Mouse (Mus musculus): ENCODE measurements around the gene Tmprss12. TPM values are rescaled to one million over a fixed set of nuclear protein-coding genes. Genes with fewer than 3 reads are reported as not detected.

The Tmprss12 gene
- not detected in 2 replicates for polyA plus RNA-seq (2015; fragmentation: Nextera tagmentation; extraction: Ambion mirVana)

DNA sequence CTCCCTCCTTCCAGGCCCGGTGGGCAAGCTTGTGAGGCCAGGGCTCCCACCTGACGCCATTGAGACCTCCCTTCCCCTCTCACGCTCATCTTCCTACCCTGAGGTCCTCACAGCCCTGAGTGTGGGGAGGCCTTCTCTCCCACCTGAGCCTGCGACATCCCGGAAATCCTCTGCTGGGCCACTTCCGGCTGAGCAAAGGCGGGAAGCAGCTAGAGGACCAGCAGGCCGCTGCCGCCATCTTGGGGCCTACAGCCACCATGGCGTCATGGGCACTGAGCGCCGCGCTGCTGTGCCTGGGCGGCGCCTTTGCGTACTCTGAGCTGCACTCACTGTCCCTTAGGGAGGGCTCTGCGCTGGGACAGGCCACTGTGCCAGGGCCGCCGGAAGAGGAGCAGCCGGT lies at the start of gene Tmprss12:
Tmprss12 (plus strand) TSS at position 212 of the 400 bp plus-strand sequence.
- no peaks in the 10 kb centered on the region for H3K4me1 ChIP-seq (ENCODE audit: control insufficient read depth, insufficient read depth, low read length)
- H3K9ac ChIP-seq (ENCODE audit: low read depth, low read length): no peak within 1 kb of the TSS
- H3K4me3 ChIP-seq (ENCODE audit: low read length): no peak within 1 kb of the TSS
- 96% methylated on average over 20 of the region's 20 CpGs for WGBS
- no peak within 1 kb of the TSS for H3K4me2 ChIP-seq (ENCODE audit: low read depth, low read length)
- no peaks in the 10 kb centered on the region for H3K36me3 ChIP-seq (ENCODE audit: control insufficient read depth, insufficient read depth, low read length)
- H3K9me3 ChIP-seq (ENCODE audit: control insufficient read depth, low read length): no peaks in the 10 kb centered on the region
- H3K27ac ChIP-seq (ENCODE audit: low read length): no peak within 1 kb of the TSS
- no peak for ATAC-seq
- no peaks in the 10 kb centered on the region for H3K27me3 ChIP-seq (replicated peaks; ENCODE audit: control insufficient read depth, insufficient read depth, low read length)

DNA sequence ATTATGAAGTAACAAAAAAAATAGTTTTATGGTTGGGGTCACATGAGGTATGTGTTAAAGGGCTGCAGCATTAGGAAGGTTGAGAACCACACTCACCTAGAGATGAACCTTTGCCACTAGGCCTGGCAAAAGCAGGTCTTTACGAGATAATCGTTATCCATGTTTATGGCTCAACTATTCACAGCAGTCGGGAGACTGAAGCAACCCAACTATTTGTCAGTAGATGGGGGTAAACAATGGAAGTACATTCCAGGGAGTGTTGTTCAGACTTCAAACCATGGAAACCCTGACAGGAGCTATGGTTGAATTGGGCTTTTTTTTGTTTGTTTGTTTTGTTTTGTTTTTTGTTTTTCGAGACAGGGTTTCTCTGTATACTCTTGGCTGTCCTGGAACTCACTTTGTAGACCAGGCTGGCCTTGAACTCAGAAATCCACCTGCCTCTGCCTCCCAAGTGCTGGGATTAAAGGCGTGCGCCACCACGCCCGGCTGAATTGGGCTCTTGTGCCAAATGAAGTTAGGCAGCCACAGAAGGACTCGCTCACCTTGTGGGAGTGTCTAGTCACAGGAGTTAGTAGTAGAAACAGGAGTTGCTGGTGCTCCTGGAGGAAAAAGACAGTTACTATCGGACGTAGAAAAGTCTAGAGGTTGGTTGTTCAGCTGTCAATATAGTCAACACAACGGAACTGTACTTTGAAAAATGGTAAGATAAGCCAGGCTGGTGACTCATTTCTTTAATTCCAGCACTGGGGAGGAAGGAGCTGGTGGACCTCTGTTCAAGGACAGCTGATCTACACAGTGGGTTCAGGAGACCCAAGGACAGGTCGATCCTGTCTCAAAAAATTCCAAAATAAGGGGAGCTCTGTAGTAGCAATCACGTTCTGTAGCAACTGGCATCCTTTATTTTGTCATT lies 48.8 kb upstream of the Tmprss12 start:
- Histone ChIP-seq H3K27ac (ENCODE audit: low read length) (no peak overlapping the region; the same call in 1 of the 2 replicates), H3K9ac (ENCODE audit: low read depth, low read length) (no peak overlapping the region), H3K9me3 (ENCODE audit: control insufficient read depth, low read length) (no peaks in the 10 kb centered on the region), H3K36me3 (ENCODE audit: control insufficient read depth, insufficient read depth, low read length) (peaks cover 9% of the 10 kb centered on the region; the same call in 1 of the 2 replicates), H3K4me3 (ENCODE audit: low read length) (no peak overlapping the region), H3K4me2 (ENCODE audit: low read depth, low read length) (no peak overlapping the region), H3K4me1 (ENCODE audit: control insufficient read depth, insufficient read depth, low read length) (peaks cover 11% of the 10 kb centered on the region), H3K27me3 (replicated peaks; ENCODE audit: control insufficient read depth, insufficient read depth, low read length) (no peaks in the 10 kb centered on the region)
- 78% methylated on average over 14 of the region's 14 CpGs for WGBS
- no peak for ATAC-seq

DNA sequence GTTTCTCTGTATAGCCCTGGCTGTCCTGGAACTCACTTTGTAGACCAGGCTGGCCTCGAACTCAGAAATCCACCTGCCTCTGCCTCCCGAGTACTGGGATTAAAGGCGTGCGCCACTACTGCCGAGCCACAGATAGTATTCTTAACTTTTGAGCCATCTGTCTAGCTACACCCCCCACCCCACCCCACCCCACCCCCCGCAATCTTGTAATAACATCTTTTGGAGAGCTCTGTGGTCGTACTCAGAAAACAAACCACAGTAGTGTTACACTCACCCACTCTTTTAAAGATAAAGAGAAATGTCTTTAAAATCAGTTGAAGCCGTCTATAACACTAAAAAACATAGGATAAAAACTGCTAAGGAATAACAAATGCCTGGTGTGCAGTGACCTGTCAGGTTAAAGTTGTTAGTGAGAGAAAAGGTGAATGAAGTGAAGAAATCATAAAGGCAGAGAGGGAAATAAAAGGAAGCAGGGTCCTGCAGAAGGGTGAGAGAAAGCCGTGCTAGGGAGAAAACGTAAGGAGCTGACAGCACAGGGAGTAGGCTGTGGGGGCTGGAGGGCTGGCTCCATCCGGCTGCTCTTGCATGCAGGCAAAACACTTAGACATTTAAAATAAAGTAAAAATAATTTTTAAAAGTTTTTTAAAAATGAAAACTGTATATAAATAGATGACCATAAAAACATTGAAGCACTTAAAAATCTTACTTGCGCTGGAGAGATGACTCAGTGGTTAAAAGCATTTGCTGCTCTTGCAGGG lies 45.2 kb upstream of the Tmprss12 start:
- Histone ChIP-seq H3K27me3 (replicated peaks; ENCODE audit: control insufficient read depth, insufficient read depth, low read length) (no peaks in the 10 kb centered on the region), H3K4me1 (ENCODE audit: control insufficient read depth, insufficient read depth, low read length) (peaks cover 5% of the 10 kb centered on the region; the same call in 1 of the 2 replicates), H3K27ac (ENCODE audit: low read length) (no peak overlapping the region), H3K36me3 (ENCODE audit: control insufficient read depth, insufficient read depth, low read length) (peaks cover 9% of the 10 kb centered on the region), H3K9ac (ENCODE audit: low read depth, low read length) (no peak overlapping the region), H3K9me3 (ENCODE audit: control insufficient read depth, low read length) (no peaks in the 10 kb centered on the region), H3K4me3 (ENCODE audit: low read length) (no peak overlapping the region), H3K4me2 (ENCODE audit: low read depth, low read length) (no peak overlapping the region)
- WGBS: 92% methylated on average over 12 of the region's 12 CpGs
- no peak for ATAC-seq

DNA sequence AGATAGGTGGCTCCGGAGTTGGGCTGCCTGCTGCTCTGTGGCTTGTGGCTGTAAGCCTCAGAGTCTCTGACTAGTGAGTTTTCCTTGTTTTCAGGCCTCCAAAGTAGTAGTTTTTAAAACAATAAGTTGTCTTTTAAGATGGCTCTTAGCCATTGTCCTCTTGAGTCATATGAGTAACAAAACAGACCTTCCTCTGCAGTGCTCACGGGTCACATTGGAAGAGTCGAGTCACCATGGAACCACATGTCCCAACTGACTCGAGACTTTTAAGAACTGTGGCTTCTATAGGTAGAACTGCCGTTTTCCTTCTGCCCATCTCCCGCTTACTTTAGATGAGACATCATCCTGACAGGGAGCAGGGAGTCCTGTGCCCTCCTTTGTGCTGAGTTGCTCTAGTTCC lies 43.7 kb upstream of the Tmprss12 start:
- H3K9me3 ChIP-seq (ENCODE audit: control insufficient read depth, low read length): no peaks in the 10 kb centered on the region
- peaks cover 3% of the 10 kb centered on the region; the same call in 1 of the 2 replicates for H3K4me1 ChIP-seq (ENCODE audit: control insufficient read depth, insufficient read depth, low read length)
- H3K27ac ChIP-seq (ENCODE audit: low read length): no peak overlapping the region
- no peak overlapping the region for H3K4me3 ChIP-seq (ENCODE audit: low read length)
- 84% methylated on average over 6 of the region's 6 CpGs for WGBS
- no peak overlapping the region for H3K9ac ChIP-seq (ENCODE audit: low read depth, low read length)
- H3K36me3 ChIP-seq (ENCODE audit: control insufficient read depth, insufficient read depth, low read length): peaks cover 9% of the 10 kb centered on the region
- ATAC-seq: no peak
- H3K4me2 ChIP-seq (ENCODE audit: low read depth, low read length): no peak overlapping the region
- H3K27me3 ChIP-seq (replicated peaks; ENCODE audit: control insufficient read depth, insufficient read depth, low read length): no peaks in the 10 kb centered on the region

DNA sequence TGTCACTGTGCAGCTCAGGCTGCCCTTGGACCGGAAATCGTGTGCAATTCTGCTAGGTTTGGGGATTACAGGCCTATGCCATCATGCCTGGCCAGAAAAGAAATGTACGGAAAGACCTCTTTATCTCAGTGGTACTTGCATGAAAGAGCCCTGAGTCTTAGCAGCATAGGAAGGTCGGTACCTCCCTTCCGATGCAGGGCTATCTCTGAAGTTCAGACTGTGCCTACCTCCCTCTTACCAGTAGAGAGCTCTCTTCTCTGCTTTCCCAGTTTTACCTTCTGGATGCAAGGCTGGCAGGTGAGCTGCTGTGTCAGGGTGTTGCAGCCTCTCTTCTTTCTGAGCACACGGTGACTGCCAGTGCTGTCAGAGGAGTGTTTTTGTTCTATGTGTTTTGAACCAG lies 38.9 kb upstream of the Tmprss12 start:
- H3K4me3 ChIP-seq (ENCODE audit: low read length): no peak overlapping the region
- no peaks in the 10 kb centered on the region for H3K27me3 ChIP-seq (replicated peaks; ENCODE audit: control insufficient read depth, insufficient read depth, low read length)
- no peak overlapping the region for H3K9ac ChIP-seq (ENCODE audit: low read depth, low read length)
- peaks cover 3% of the 10 kb centered on the region; the same call in 1 of the 2 replicates for H3K4me1 ChIP-seq (ENCODE audit: control insufficient read depth, insufficient read depth, low read length)
- peaks cover 2% of the 10 kb centered on the region; the same call in 1 of the 2 replicates for H3K36me3 ChIP-seq (ENCODE audit: control insufficient read depth, insufficient read depth, low read length)
- 92% methylated on average over 6 of the region's 6 CpGs for WGBS
- H3K27ac ChIP-seq (ENCODE audit: low read length): no peak overlapping the region
- H3K4me2 ChIP-seq (ENCODE audit: low read depth, low read length): no peak overlapping the region
- no peak for ATAC-seq
- no peaks in the 10 kb centered on the region for H3K9me3 ChIP-seq (ENCODE audit: control insufficient read depth, low read length)

DNA sequence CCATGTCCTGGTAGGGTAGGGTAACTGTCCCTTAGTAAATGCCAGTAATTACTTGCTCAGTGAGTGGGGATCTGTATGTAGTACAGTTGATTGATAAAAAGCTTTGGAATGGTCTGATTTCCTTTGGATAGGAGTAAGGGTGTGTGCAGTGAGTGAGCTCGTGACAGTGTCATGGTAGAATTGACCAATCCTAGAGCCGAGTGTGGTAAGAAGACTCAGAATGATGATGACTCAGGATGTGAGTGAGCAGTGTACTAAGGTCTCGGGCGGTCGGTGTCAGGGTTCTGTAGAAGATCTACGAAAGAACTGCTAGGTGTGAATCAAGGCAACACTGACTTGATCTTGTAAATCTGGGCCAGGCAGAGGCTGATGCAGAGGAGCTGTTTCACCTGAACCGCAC lies 34.7 kb upstream of the Tmprss12 start:
- 98% methylated on average over 7 of the region's 7 CpGs for WGBS
- Histone ChIP-seq H3K4me1 (ENCODE audit: control insufficient read depth, insufficient read depth, low read length) (no peaks in the 10 kb centered on the region), H3K9ac (ENCODE audit: low read depth, low read length) (no peak overlapping the region), H3K27me3 (replicated peaks; ENCODE audit: control insufficient read depth, insufficient read depth, low read length) (no peaks in the 10 kb centered on the region), H3K9me3 (ENCODE audit: control insufficient read depth, low read length) (no peaks in the 10 kb centered on the region), H3K27ac (ENCODE audit: low read length) (no peak overlapping the region), H3K4me2 (ENCODE audit: low read depth, low read length) (no peak overlapping the region), H3K4me3 (ENCODE audit: low read length) (no peak overlapping the region), H3K36me3 (ENCODE audit: control insufficient read depth, insufficient read depth, low read length) (peaks cover 11% of the 10 kb centered on the region; the same call in 1 of the 2 replicates)
- no peak for ATAC-seq

DNA sequence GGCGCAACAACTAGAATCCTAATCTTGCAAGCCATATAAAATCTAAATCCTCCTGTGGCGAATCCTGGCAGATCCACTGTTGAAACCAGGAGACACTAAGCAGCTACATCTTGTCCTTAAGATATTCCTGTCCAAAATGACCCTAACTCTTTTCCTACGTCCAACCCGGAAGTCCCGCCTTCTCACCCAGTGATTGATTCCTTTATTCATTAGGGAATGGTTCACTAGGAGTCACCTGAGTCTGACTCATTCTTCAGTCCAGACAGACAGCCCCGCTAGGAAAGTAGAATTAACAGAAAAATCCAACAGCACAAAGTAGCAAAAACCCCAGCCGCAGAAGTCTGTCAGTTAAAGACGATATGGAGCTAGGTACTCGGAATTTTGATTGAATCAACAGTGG lies 33.3 kb upstream of the Tmprss12 start:
- H3K9me3 ChIP-seq (ENCODE audit: control insufficient read depth, low read length): no peaks in the 10 kb centered on the region
- ATAC-seq: no peak
- no peaks in the 10 kb centered on the region for H3K27me3 ChIP-seq (replicated peaks; ENCODE audit: control insufficient read depth, insufficient read depth, low read length)
- H3K4me3 ChIP-seq (ENCODE audit: low read length): no peak overlapping the region
- no peaks in the 10 kb centered on the region for H3K4me1 ChIP-seq (ENCODE audit: control insufficient read depth, insufficient read depth, low read length)
- WGBS: 93% methylated on average over 9 of the region's 9 CpGs
- no peak overlapping the region for H3K9ac ChIP-seq (ENCODE audit: low read depth, low read length)
- peaks cover 17% of the 10 kb centered on the region for H3K36me3 ChIP-seq (ENCODE audit: control insufficient read depth, insufficient read depth, low read length)
- H3K27ac ChIP-seq (ENCODE audit: low read length): no peak overlapping the region
- H3K4me2 ChIP-seq (ENCODE audit: low read depth, low read length): no peak overlapping the region

DNA sequence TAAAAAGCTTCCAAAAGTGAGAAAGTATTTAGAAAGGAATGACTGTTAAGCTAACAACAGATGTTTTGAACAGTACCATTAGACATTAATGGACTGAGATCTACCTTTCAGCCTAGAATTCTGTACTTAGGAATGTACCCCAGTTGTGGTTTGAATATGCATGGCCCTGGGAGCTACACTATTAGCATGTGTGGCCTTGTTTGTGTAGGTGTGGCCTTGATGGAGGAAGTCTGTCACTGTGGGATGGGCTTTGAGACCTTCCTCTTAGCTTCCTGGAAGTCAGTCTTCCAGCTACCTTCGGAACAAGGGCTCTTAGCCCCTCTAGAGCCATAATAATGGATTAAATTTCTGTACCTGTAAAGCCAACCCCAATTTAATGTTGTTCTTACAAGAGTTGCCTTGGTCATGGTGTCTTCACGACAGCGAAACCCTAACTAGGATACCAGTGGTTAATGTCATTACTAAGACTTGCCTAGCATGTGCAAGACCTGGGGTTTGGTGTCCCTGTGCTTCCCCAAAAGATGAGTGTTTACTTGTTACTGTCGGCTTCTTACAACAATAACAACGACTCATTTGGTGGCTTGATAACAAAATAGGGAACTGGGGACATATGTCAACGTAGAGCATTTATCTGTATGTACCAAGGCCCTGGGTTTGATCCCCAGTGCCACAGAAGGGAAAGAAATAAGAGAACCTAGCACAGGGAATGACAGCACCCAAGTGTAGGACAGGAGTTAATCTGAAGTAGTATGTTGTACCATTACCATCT lies 31.8 kb upstream of the Tmprss12 start:
- WGBS: 93% methylated on average over 6 of the region's 6 CpGs
- H3K9me3 ChIP-seq (ENCODE audit: control insufficient read depth, low read length): no peaks in the 10 kb centered on the region
- no peak for ATAC-seq
- peaks cover 25% of the 10 kb centered on the region for H3K36me3 ChIP-seq (ENCODE audit: control insufficient read depth, insufficient read depth, low read length)
- no peak overlapping the region for H3K27ac ChIP-seq (ENCODE audit: low read length)
- H3K27me3 ChIP-seq (replicated peaks; ENCODE audit: control insufficient read depth, insufficient read depth, low read length): no peaks in the 10 kb centered on the region
- H3K9ac ChIP-seq (ENCODE audit: low read depth, low read length): no peak overlapping the region
- no peaks in the 10 kb centered on the region for H3K4me1 ChIP-seq (ENCODE audit: control insufficient read depth, insufficient read depth, low read length)
- no peak overlapping the region for H3K4me2 ChIP-seq (ENCODE audit: low read depth, low read length)
- H3K4me3 ChIP-seq (ENCODE audit: low read length): no peak overlapping the region
